Mouse (Mus musculus) liver, postnatal 0 days (tissue): ENCODE data around the gene Camta2.

Source experiments
- CTCF ChIP-seq: sonication (generic); IDR thresholded peaks from 2 replicates; pipeline ENCODE4 v1.5.1; 2016; ENCODE audit warnings: antibody characterized with exemption, low read depth
- EP300 ChIP-seq: IDR thresholded peaks from 2 replicates; pipeline ENCODE4 v1.6.1; 2016; ENCODE audit warnings: antibody characterized with exemption, low read depth, mild to moderate bottlenecking

- TF ChIP-seq CTCF, result no peak
- TF ChIP-seq EP300, result no peak
Observed at GRCm38 (mm10) chr11:70656456-70656927, 31.4 kb downstream of the Camta2 start.
